8 mouse cellular contexts compared by ENCODE assay signal in the genomic region with DNA sequence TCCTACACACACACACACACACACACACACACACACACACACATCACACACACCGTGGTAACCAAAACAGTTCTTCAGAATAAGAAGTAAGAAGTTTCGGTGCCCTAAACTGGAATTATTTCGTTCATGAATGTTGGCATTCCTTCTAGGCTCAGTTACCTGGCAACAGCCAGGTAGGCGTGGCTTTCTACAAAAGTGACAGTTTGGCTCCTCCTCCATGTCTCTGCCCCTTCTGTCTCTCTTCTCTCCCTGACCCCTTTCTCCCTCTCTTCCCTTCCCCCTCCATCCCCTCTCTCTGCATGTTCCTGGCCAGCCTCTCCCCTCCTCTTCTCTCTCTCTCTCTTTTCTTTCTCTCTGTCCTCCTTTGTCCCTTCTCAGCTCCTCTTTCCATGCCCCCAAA. TPM values are rescaled to one million over a fixed set of nuclear protein-coding genes. Genes with fewer than 3 reads are reported as not detected.
DNase-seq lines count a peak whose midpoint lies in the region; ATAC-seq lines count a peak whose summit lies in the region.

No protein-coding gene starts in this region.

- no peak overlapping the region for H3K27ac ChIP-seq in neural tube, embryonic 11.5 days (ENCODE audit: low read depth, low read length)
- peak overlapping the region; percentile 80; the same call in 1 of the 2 replicates for H3K27ac ChIP-seq in hindbrain, embryonic 11.5 days (ENCODE audit: low read depth, low read length)
- H3K27ac ChIP-seq in limb, embryonic 15.5 days, result peak overlapping the region; percentile 99; the same call in 1 of the 2 replicates
- H3K27ac ChIP-seq in stomach, embryonic 14.5 days (ENCODE audit: low read length), result peak overlapping the region; percentile 99; the same call in 1 of the 2 replicates

- peak overlapping the region; percentile 99; the same call in 1 of the 2 replicates for H3K4me2 ChIP-seq in neural tube, embryonic 11.5 days (ENCODE audit: low read depth)
- H3K4me2 ChIP-seq in hindbrain, embryonic 11.5 days (replicated peaks; ENCODE audit: low read depth, low read length), result 0 out of 2 replicates have a peak overlapping the region, but pooled peaks have one; percentile 64
- peak overlapping the region; percentile 94 for H3K4me2 ChIP-seq in limb, embryonic 15.5 days
- peak overlapping the region; percentile 97 for H3K4me2 ChIP-seq in stomach, embryonic 14.5 days (replicated peaks; ENCODE audit: low read depth, low read length)

- no peak for DNase-seq in neural tube, embryonic 11.5 days (ENCODE audit: low spot score)
- no peak for DNase-seq in neural tube, embryonic 10.5 days (ENCODE audit: extremely low spot score, low spot score)
- peak; percentile 53 for DNase-seq in hindbrain, embryonic 11.5 days (ENCODE audit: low spot score)
- no peak for DNase-seq in spleen, postnatal 14 days (ENCODE audit: low spot score in 2 of 2)
- no peak for DNase-seq in cerebellum, postnatal 10 days
- DNase-seq in gastrocnemius, postnatal 36 days, result no peak

- no peak for ATAC-seq in neural tube, embryonic 11.5 days (ENCODE audit: insufficient read depth, low FRiP score, low TSS enrichment)
- ATAC-seq in hindbrain, embryonic 11.5 days (ENCODE audit: low FRiP score), result no peak
- no peak for ATAC-seq in limb, embryonic 15.5 days (ENCODE audit: insufficient number of reproducible peaks, low FRiP score, low TSS enrichment, low read depth)
- ATAC-seq in stomach, embryonic 14.5 days (ENCODE audit: insufficient number of reproducible peaks, insufficient read depth, low FRiP score, low read depth), result no peak

- H3K4me3 ChIP-seq in neural tube, embryonic 11.5 days (ENCODE audit: low read depth, low read length), result no peak overlapping the region
- no peak overlapping the region for H3K4me3 ChIP-seq in hindbrain, embryonic 11.5 days (ENCODE audit: low read depth, low read length)
- no peak overlapping the region; the same call in 1 of the 2 replicates for H3K4me3 ChIP-seq in limb, embryonic 15.5 days
- H3K4me3 ChIP-seq in stomach, embryonic 14.5 days (ENCODE audit: low read depth, low read length), result no peak overlapping the region; the same call in 1 of the 2 replicates

- H3K27me3 ChIP-seq in neural tube, embryonic 11.5 days (ENCODE audit: control insufficient read depth, insufficient read depth, low read length), result peaks cover 9% of the 10 kb centered on the region
- peaks cover 5% of the 10 kb centered on the region; the same call in 1 of the 2 replicates for H3K27me3 ChIP-seq in hindbrain, embryonic 11.5 days (ENCODE audit: control insufficient read depth, insufficient read depth, low read length)
- H3K27me3 ChIP-seq in limb, embryonic 15.5 days, result 0 out of 2 replicates have a peak, but pooled peaks cover 3% of the 10 kb centered on the region
- H3K27me3 ChIP-seq in stomach, embryonic 14.5 days (ENCODE audit: control insufficient read depth, insufficient read depth, low read length), result 0 out of 2 replicates have a peak, but pooled peaks cover 3% of the 10 kb centered on the region

- no peaks in the 10 kb centered on the region for H3K9me3 ChIP-seq in neural tube, embryonic 11.5 days (ENCODE audit: control insufficient read depth, low read length)
- no peaks in the 10 kb centered on the region for H3K9me3 ChIP-seq in hindbrain, embryonic 11.5 days (ENCODE audit: control insufficient read depth, low read length)
- H3K9me3 ChIP-seq in limb, embryonic 15.5 days, result no peaks in the 10 kb centered on the region
- no peaks in the 10 kb centered on the region for H3K9me3 ChIP-seq in stomach, embryonic 14.5 days (ENCODE audit: control insufficient read depth, low read depth, low read length)

- H3K4me1 ChIP-seq in neural tube, embryonic 11.5 days (ENCODE audit: control insufficient read depth, insufficient read depth, low read length), result peaks cover 7% of the 10 kb centered on the region
- no peaks in the 10 kb centered on the region; the same call in 1 of the 2 replicates for H3K4me1 ChIP-seq in hindbrain, embryonic 11.5 days (replicated peaks; ENCODE audit: control insufficient read depth, insufficient read depth, low read length)
- H3K4me1 ChIP-seq in limb, embryonic 15.5 days, result peaks cover 28% of the 10 kb centered on the region
- peaks cover 17% of the 10 kb centered on the region for H3K4me1 ChIP-seq in stomach, embryonic 14.5 days (ENCODE audit: control insufficient read depth, insufficient read depth, low read length)

- no peak overlapping the region for H3K9ac ChIP-seq in neural tube, embryonic 11.5 days (ENCODE audit: low read length)
- H3K9ac ChIP-seq in hindbrain, embryonic 11.5 days (ENCODE audit: low read depth, low read length), result no peak overlapping the region
- H3K9ac ChIP-seq in limb, embryonic 15.5 days, result no peak overlapping the region
- H3K9ac ChIP-seq in stomach, embryonic 14.5 days (replicated peaks; ENCODE audit: low read depth, low read length), result no peak overlapping the region

- WGBS in neural tube, embryonic 11.5 days, result 40% methylated on average over 4 of the region's 4 CpGs
- 22% methylated on average over 4 of the region's 4 CpGs for WGBS in hindbrain, embryonic 11.5 days
- 31% methylated on average over 4 of the region's 4 CpGs for whole genome bisulfite sequencing in limb, embryonic 15.5 days
- WGBS in stomach, embryonic 14.5 days, result 31% methylated on average over 4 of the region's 4 CpGs

- no peaks in the 10 kb centered on the region for H3K36me3 ChIP-seq in neural tube, embryonic 11.5 days (ENCODE audit: control insufficient read depth, insufficient read depth, low read length)
- H3K36me3 ChIP-seq in hindbrain, embryonic 11.5 days (ENCODE audit: control insufficient read depth, insufficient read depth, low read length), result no peaks in the 10 kb centered on the region
- no peaks in the 10 kb centered on the region for H3K36me3 ChIP-seq in limb, embryonic 15.5 days
- no peaks in the 10 kb centered on the region for H3K36me3 ChIP-seq in stomach, embryonic 14.5 days (ENCODE audit: control insufficient read depth, insufficient read depth, low read length)

- intact Hi-C loops in gastrocnemius, postnatal 36 days (cut with DNase I), result no loop called here

RNA-seq across cellular contexts. Expression of gene Tpt1, which starts 11.9 kb away (rescaled TPM):
- polyA plus RNA-seq in neural tube, embryonic 11.5 days (2014; fragmentation: Nextera tagmentation; extraction: Ambion mirVana), result 993 and 1,049 TPM in 2 replicates
- 1,005 and 1,072 TPM in 2 replicates for polyA plus RNA-seq in hindbrain, embryonic 11.5 days (2014; fragmentation: Nextera tagmentation; extraction: Ambion mirVana)
- 944 and 1,088 TPM in 2 replicates for polyA plus RNA-seq in limb, embryonic 15.5 days (2015; fragmentation: Nextera tagmentation; extraction: Ambion mirVana)
- 1,351 and 1,352 TPM in 2 replicates for polyA plus RNA-seq in stomach, embryonic 14.5 days (2014; fragmentation: Nextera tagmentation; extraction: Ambion mirVana)
- 1,000 to 10,000 TPM; 2,921 to 3,241 TPM for total RNA-seq in gastrocnemius, postnatal 36 days (2021)

RNA-seq across cellular contexts. Expression of gene Slc25a30, which starts 46.1 kb away (rescaled TPM):
- polyA plus RNA-seq in neural tube, embryonic 11.5 days (2014; fragmentation: Nextera tagmentation; extraction: Ambion mirVana), result 7.5 and 7.9 TPM in 2 replicates
- polyA plus RNA-seq in hindbrain, embryonic 11.5 days (2014; fragmentation: Nextera tagmentation; extraction: Ambion mirVana), result 9.3 and 11.3 TPM in 2 replicates
- polyA plus RNA-seq in limb, embryonic 15.5 days (2015; fragmentation: Nextera tagmentation; extraction: Ambion mirVana), result 2.6 and 3.7 TPM in 2 replicates
- 4.5 and 5.3 TPM in 2 replicates for polyA plus RNA-seq in stomach, embryonic 14.5 days (2014; fragmentation: Nextera tagmentation; extraction: Ambion mirVana)
- 10 to 100 TPM in 1 of 2 experiments, 1 to 10 TPM in 1; 5.6 to 11.9 TPM for total RNA-seq in gastrocnemius, postnatal 36 days (2021)
